Mouse (Mus musculus) kidney, adult 8-10 months (tissue): ENCODE results near the gene Samd11.

Source experiments
- DNase-seq, 2 experiments: peaks; one replicate each; pipeline ENCODE4 v3.0.0; 2022

The Samd11 gene

GRCm38 (mm10) chr4:156255078-156255839 is at the start of gene Samd11:
Samd11 (minus strand) TSS chr4:156255657.
- no peak for DNase-seq

GRCm38 (mm10) chr4:156254361-156255077 is 938 bp downstream of the Samd11 start:
- no peak for DNase-seq

GRCm38 (mm10) chr4:156253043-156253442 is 2.4 kb downstream of the Samd11 start:
- no peak for DNase-seq

GRCm38 (mm10) chr4:156252619-156253018 is 2.8 kb downstream of the Samd11 start:
- DNase-seq: no peak

GRCm38 (mm10) chr4:156252140-156252539 is 3.3 kb downstream of the Samd11 start:
- DNase-seq: no peak

GRCm38 (mm10) chr4:156251081-156251480 is 4.4 kb downstream of the Samd11 start:
- no peak for DNase-seq

- no peak for DNase-seq
Measured at GRCm38 (mm10) chr4:156249567-156249966, 5.9 kb downstream of the Samd11 start.

- no peak for DNase-seq
Measured at GRCm38 (mm10) chr4:156236651-156237447, 18.6 kb downstream of the Samd11 start.

- peak; percentile 86 to 87 for DNase-seq
Measured at GRCm38 (mm10) chr4:156235808-156236533, 19.5 kb downstream of the Samd11 start, which contains the start of gene Noc2l. Noc2l (plus strand) TSS chr4:156236010.

- no peak for DNase-seq
Measured at GRCm38 (mm10) chr4:156235360-156235770, 20.1 kb downstream of the Samd11 start.

- peak; percentile 51 to 62 for DNase-seq
Measured at GRCm38 (mm10) chr4:156234701-156235213, 20.7 kb downstream of the Samd11 start, which contains the start of gene Plekhn1. Plekhn1 (minus strand) TSS chr4:156234857.

- DNase-seq: no peak
Measured at GRCm38 (mm10) chr4:156234021-156234501, 21.4 kb downstream of the Samd11 start.

- no peak for DNase-seq
Measured at GRCm38 (mm10) chr4:156228393-156229024, 26.9 kb downstream of the Samd11 start.

- DNase-seq: no peak
Measured at GRCm38 (mm10) chr4:156227752-156228392, 27.6 kb downstream of the Samd11 start.

GRCm38 (mm10) chr4:156224276-156224675 is 31.2 kb downstream of the Samd11 start:
- no peak for DNase-seq

GRCm38 (mm10) chr4:156219936-156220335 is 35.5 kb downstream of the Samd11 start:
- DNase-seq: no peak

- no peak for DNase-seq
Measured at GRCm38 (mm10) chr4:156217838-156218237, 37.6 kb downstream of the Samd11 start.

- no peak for DNase-seq
Measured at GRCm38 (mm10) chr4:156217022-156217669, 38.3 kb downstream of the Samd11 start.

GRCm38 (mm10) chr4:156216196-156216595 is 39.3 kb downstream of the Samd11 start:
- DNase-seq: no peak

GRCm38 (mm10) chr4:156215649-156216048 is 39.8 kb downstream of the Samd11 start, which contains the start of gene Perm1:
Perm1 (plus strand) TSS chr4:156215868.
- peak; percentile 61 to 78 for DNase-seq
